Mouse (Mus musculus): ENCODE measurements around the gene Gm3402. TPM values are rescaled to one million over a fixed set of nuclear protein-coding genes. Genes with fewer than 3 reads are reported as not detected.

Gm3402 gene
- polyA plus RNA-seq, 1 experiment: not detected

GRCm38 (mm10) chr5:146564259-146564658 is 50.3 kb downstream of the Gm3402 start:
- H3K4me1 ChIP-seq (ENCODE audit: control insufficient read depth, insufficient read depth, low read length): no peaks in the 10 kb centered on the region
- TF ChIP-seq POLR2A (IDR thresholded peaks at IDR 0.05; ENCODE audit: borderline replicate concordance, low read depth, low read length): no peak
- no peak for TF ChIP-seq CTCF (IDR thresholded peaks at IDR 0.05; ENCODE audit: low read depth, low read length)
- H3K27ac ChIP-seq (ENCODE audit: insufficient read depth, low read depth, low read length): no peak overlapping the region
- no peak overlapping the region for H3K4me3 ChIP-seq (ENCODE audit: insufficient read depth, low read length)

Other genes with a start within 250 kb of the Gm3402 start
- not detected in 2 replicates for gene Wasf3, start 129.1 kb upstream of the Gm3402 start, polyA plus RNA-seq (2012; ENCODE audit: insufficient read depth, insufficient read length, missing spikeins)
- not detected in 2 replicates for gene Gm6408, start 32.2 kb upstream of the Gm3402 start, polyA plus RNA-seq (2012; ENCODE audit: insufficient read depth, insufficient read length, missing spikeins)
- not detected in 2 replicates for gene Gm6370, start 22.8 kb upstream of the Gm3402 start, polyA plus RNA-seq (2012; ENCODE audit: insufficient read depth, insufficient read length, missing spikeins)
- gene 4930449I24Rik, start 11.7 kb upstream of the Gm3402 start, polyA plus RNA-seq (2012; ENCODE audit: insufficient read depth, insufficient read length, missing spikeins): not detected in 2 replicates
- gene Gm3404, start 11.7 kb downstream of the Gm3402 start, polyA plus RNA-seq (2012; ENCODE audit: insufficient read depth, insufficient read length, missing spikeins): not detected in 2 replicates
- not detected in 2 replicates for gene Gm3409, start 23.5 kb downstream of the Gm3402 start, polyA plus RNA-seq (2012; ENCODE audit: insufficient read depth, insufficient read length, missing spikeins)
- not detected in 2 replicates for gene Gm3415, start 42.0 kb downstream of the Gm3402 start, polyA plus RNA-seq (2012; ENCODE audit: insufficient read depth, insufficient read length, missing spikeins)
- not detected in 2 replicates for gene Gpr12, start 71.1 kb downstream of the Gm3402 start, polyA plus RNA-seq (2012; ENCODE audit: insufficient read depth, insufficient read length, missing spikeins)

Data from bone marrow macrophage, adult 2 months (primary cell).